Mouse (Mus musculus) A20 (cell line): Measurements from ENCODE around the gene Tmem132d.

Source experiments
- DNase-seq: peaks from one replicate; pipeline ENCODE4 v3.0.0-alpha.2; 2011; ENCODE audit warnings: low read depth, low spot score

Tmem132d gene

GRCm38 (mm10) chr5:128407546-128407945, 25.3 kb downstream of the Tmem132d start:
- no peak for DNase-seq

- no peak for DNase-seq
Observed at GRCm38 (mm10) chr5:128405071-128405470, 27.8 kb downstream of the Tmem132d start.

GRCm38 (mm10) chr5:128404223-128404622, 28.7 kb downstream of the Tmem132d start:
- no peak for DNase-seq

GRCm38 (mm10) chr5:128392372-128392771, 40.5 kb downstream of the Tmem132d start:
- no peak for DNase-seq

- no peak for DNase-seq
Observed at GRCm38 (mm10) chr5:128389665-128390064, 43.2 kb downstream of the Tmem132d start.

- no peak for DNase-seq
Observed at GRCm38 (mm10) chr5:128388358-128389141, 44.3 kb downstream of the Tmem132d start.

- DNase-seq, result no peak
Observed at GRCm38 (mm10) chr5:128369814-128370213, 63.1 kb downstream of the Tmem132d start.

GRCm38 (mm10) chr5:128369111-128369510, 63.8 kb downstream of the Tmem132d start:
- no peak for DNase-seq

- DNase-seq, result no peak
Observed at GRCm38 (mm10) chr5:128365261-128365985, 67.5 kb downstream of the Tmem132d start.

GRCm38 (mm10) chr5:128360946-128361675, 71.8 kb downstream of the Tmem132d start:
- DNase-seq, result no peak

- no peak for DNase-seq
Observed at GRCm38 (mm10) chr5:128348835-128349234, 84.0 kb downstream of the Tmem132d start.

- no peak for DNase-seq
Observed at GRCm38 (mm10) chr5:128336841-128337240, 96.0 kb downstream of the Tmem132d start.

GRCm38 (mm10) chr5:128332766-128333165, 100.1 kb downstream of the Tmem132d start:
- no peak for DNase-seq

- no peak for DNase-seq
Observed at GRCm38 (mm10) chr5:128330351-128330750, 102.5 kb downstream of the Tmem132d start.

GRCm38 (mm10) chr5:128302387-128302786, 130.5 kb downstream of the Tmem132d start:
- DNase-seq, result no peak

GRCm38 (mm10) chr5:128291191-128291590, 141.7 kb downstream of the Tmem132d start:
- no peak for DNase-seq

GRCm38 (mm10) chr5:128273255-128273654, 159.6 kb downstream of the Tmem132d start:
- no peak for DNase-seq

GRCm38 (mm10) chr5:128267366-128267765, 165.5 kb downstream of the Tmem132d start:
- no peak for DNase-seq

GRCm38 (mm10) chr5:128244219-128244618, 188.7 kb downstream of the Tmem132d start:
- DNase-seq, result no peak

- no peak for DNase-seq
Observed at GRCm38 (mm10) chr5:128236638-128237335, 196.1 kb downstream of the Tmem132d start.

- DNase-seq, result no peak
Observed at GRCm38 (mm10) chr5:128235611-128236010, 197.3 kb downstream of the Tmem132d start.

GRCm38 (mm10) chr5:128233101-128233500, 199.8 kb downstream of the Tmem132d start:
- no peak for DNase-seq
